Mouse (Mus musculus) midbrain, postnatal 0 days (tissue): ENCODE data around the gene Rgcc. TPM values are rescaled to one million over a fixed set of nuclear protein-coding genes. Genes with fewer than 3 reads are reported as not detected.

Experiments
- ATAC-seq: fragments of 200-750 bp; cut with Nextera tagmentation; 2 replicates; pipeline ENCODE4 v1.8.0; 2017; ENCODE audit warnings: moderate number of reproducible peaks, mild to moderate bottlenecking, moderate TSS enrichment, moderate library complexity; ENCODE audit not compliant: low FRiP score
- DNase-seq: peaks from one replicate; pipeline ENCODE4 v3.0.0-alpha.2; 2015; ENCODE audit warnings: low spot score
- H3K27ac ChIP-seq: fragments of 300-500 bp; sonication (generic); 2 replicates; pipeline ENCODE4 v1.5.1; 2014; ENCODE audit warnings: low read depth, mild to moderate bottlenecking, low read length, mixed read lengths
- H3K27me3 ChIP-seq: fragments of 300-500 bp; sonication (generic); 2 replicates; pipeline ENCODE4 v1.6.1; 2014; ENCODE audit warnings: low read length, control low read depth, mixed read lengths; ENCODE audit not compliant: insufficient read depth
- H3K36me3 ChIP-seq: fragments of 300-500 bp; sonication (generic); 2 replicates; pipeline ENCODE4 v1.6.1; 2014; ENCODE audit warnings: low read length, control low read depth, mixed read lengths; ENCODE audit not compliant: insufficient read depth
- H3K4me1 ChIP-seq: fragments of 300-500 bp; sonication (generic); 2 replicates; pipeline ENCODE4 v1.6.1; 2014; ENCODE audit warnings: mild to moderate bottlenecking, control low read depth, antibody characterized with exemption, low read length, mixed read lengths; ENCODE audit not compliant: insufficient read depth
- H3K4me2 ChIP-seq: fragments of 300-500 bp; sonication (generic); 2 replicates; pipeline ENCODE4 v1.6.1; 2014; ENCODE audit warnings: low read depth, mild to moderate bottlenecking, low read length, mixed read lengths; ENCODE audit not compliant: poor library complexity, severe bottlenecking
- H3K4me3 ChIP-seq: fragments of 300-500 bp; sonication (generic); 2 replicates; pipeline ENCODE4 v1.5.1; 2014; ENCODE audit warnings: low read depth, mild to moderate bottlenecking, low read length, moderate library complexity
- H3K9ac ChIP-seq: fragments of 300-500 bp; sonication (generic); replicated peaks from 2 replicates; pipeline ENCODE4 v1.6.1; 2014; ENCODE audit warnings: mild to moderate bottlenecking, low read length, moderate library complexity, mixed read lengths; ENCODE audit not compliant: poor library complexity, severe bottlenecking
- H3K9me3 ChIP-seq: fragments of 300-500 bp; sonication (generic); 2 replicates; pipeline ENCODE4 v1.6.1; 2016; ENCODE audit warnings: low read length, control low read depth
- CTCF ChIP-seq: IDR thresholded peaks from 2 replicates; pipeline ENCODE4 v1.5.1; 2016; ENCODE audit warnings: antibody characterized with exemption, mild to moderate bottlenecking
- whole genome bisulfite sequencing: fragments of 180-500 bp; shearing (Covaris S2); extraction: QIAGEN DNeasy Blood & Tissue Kit; methylation state at CpG from one replicate; pipeline ENCODE4 v1.1.7; 2014; 5-methylcytosine and 5-hydroxymethylcytosine counted together
- polyA plus RNA-seq: library from polyadenylated mRNA; unstranded; fragments of >200 nt; fragmentation: Nextera tagmentation; extraction: Ambion mirVana; gene quantifications from 2 replicates; pipeline ENCODE4 v1.2.1, GENCODE M21; 2015
- total RNA-seq: library from RNA; depleted of rRNA; stranded (reverse); fragments of >200 nt; gene quantifications from 2 replicates; pipeline ENCODE4 v1.2.3, GENCODE M21; 2014; rRNA removed

Gene Rgcc
- total RNA-seq (34.2 and 64.3 TPM in 2 replicates), polyA plus RNA-seq (29.9 and 40.6 TPM in 2 replicates)

- Histone ChIP-seq H3K36me3 (no peaks in the 10 kb centered on the region), H3K9me3 (no peaks in the 10 kb centered on the region), H3K4me1 (no peaks in the 10 kb centered on the region), H3K4me3 (peak within 1 kb of the TSS; percentile 55), H3K4me2 (peak within 1 kb of the TSS; percentile 98), H3K27ac (no peak within 1 kb of the TSS), H3K9ac (peak within 1 kb of the TSS; percentile 55), H3K27me3 (peaks cover 10% of the 10 kb centered on the region; the same call in 1 of the 2 replicates)
- DNase-seq (peak; percentile 93), ATAC-seq (peak; percentile 94)
- peak; percentile 86 for TF ChIP-seq CTCF
- WGBS = 0% methylated on average over 23 of the region's 34 CpGs
Measured at GRCm38 (mm10) chr14:79301466-79301875, at the start of gene Rgcc. Gene Rgcc (minus strand): TSS chr14:79301645.

- Histone ChIP-seq H3K4me1 (no peaks in the 10 kb centered on the region), H3K27me3 (no peaks in the 10 kb centered on the region), H3K4me2 (no peak overlapping the region), H3K9me3 (no peaks in the 10 kb centered on the region), H3K27ac (no peak overlapping the region), H3K4me3 (no peak overlapping the region), H3K36me3 (peaks cover 8% of the 10 kb centered on the region), H3K9ac (no peak overlapping the region)
- no peak for TF ChIP-seq CTCF
- no peak for DNase-seq
- WGBS = 85% methylated on average over 3 of the region's 3 CpGs
- ATAC-seq = no peak
Measured at GRCm38 (mm10) chr14:79346384-79346783, 44.9 kb upstream of the Rgcc start.

GRCm38 (mm10) chr14:79335613-79336012 is 34.2 kb upstream of the Rgcc start:
- Histone ChIP-seq H3K4me1 (no peaks in the 10 kb centered on the region), H3K27me3 (no peaks in the 10 kb centered on the region), H3K36me3 (peaks cover 20% of the 10 kb centered on the region; the same call in 1 of the 2 replicates), H3K4me3 (no peak overlapping the region), H3K9ac (no peak overlapping the region), H3K4me2 (no peak overlapping the region), H3K27ac (no peak overlapping the region), H3K9me3 (no peaks in the 10 kb centered on the region)
- TF ChIP-seq CTCF = no peak
- ATAC-seq = no peak
- no peak for DNase-seq
- 94% methylated on average over 3 of the region's 3 CpGs for WGBS

- H3K9me3 ChIP-seq = no peaks in the 10 kb centered on the region
- no peak overlapping the region for H3K9ac ChIP-seq
- no peaks in the 10 kb centered on the region for H3K4me1 ChIP-seq
- H3K4me3 ChIP-seq = no peak overlapping the region
- no peak for TF ChIP-seq CTCF
- no peaks in the 10 kb centered on the region for H3K27me3 ChIP-seq
- ATAC-seq (no peak), DNase-seq (no peak)
- WGBS = 71% methylated on average over 7 of the region's 7 CpGs
- H3K27ac ChIP-seq = no peak overlapping the region
- H3K36me3 ChIP-seq = 0 out of 2 replicates have a peak, but pooled peaks cover 7% of the 10 kb centered on the region
- H3K4me2 ChIP-seq = 0 out of 2 replicates have a peak overlapping the region, but pooled peaks have one; percentile 37
Measured at GRCm38 (mm10) chr14:79331936-79332335, 30.5 kb upstream of the Rgcc start.

- Histone ChIP-seq H3K9ac (no peak overlapping the region), H3K27me3 (no peaks in the 10 kb centered on the region), H3K36me3 (0 out of 2 replicates have a peak, but pooled peaks cover 2% of the 10 kb centered on the region), H3K4me3 (peak overlapping the region; percentile 19; the same call in 1 of the 2 replicates), H3K27ac (no peak overlapping the region), H3K9me3 (no peaks in the 10 kb centered on the region), H3K4me1 (no peaks in the 10 kb centered on the region), H3K4me2 (peak overlapping the region; percentile 37)
- DNase-seq = no peak
- no peak for TF ChIP-seq CTCF
- 47% methylated on average over 16 of the region's 16 CpGs for WGBS
- no peak for ATAC-seq
Measured at GRCm38 (mm10) chr14:79330944-79331561, 29.6 kb upstream of the Rgcc start.

- Histone ChIP-seq H3K36me3 (no peaks in the 10 kb centered on the region), H3K4me3 (no peak overlapping the region), H3K9ac (no peak overlapping the region), H3K4me2 (no peak overlapping the region), H3K4me1 (no peaks in the 10 kb centered on the region), H3K27me3 (no peaks in the 10 kb centered on the region; the same call in 1 of the 2 replicates), H3K9me3 (no peaks in the 10 kb centered on the region), H3K27ac (no peak overlapping the region)
- ATAC-seq (peak; percentile 32; the same call in 1 of the 2 replicates), DNase-seq (peak; percentile 50)
- peak; percentile 79 for TF ChIP-seq CTCF
- 28% methylated on average over 5 of the region's 5 CpGs for WGBS
Measured at GRCm38 (mm10) chr14:79327033-79327432, 25.6 kb upstream of the Rgcc start.
